Mouse (Mus musculus): Measurements from ENCODE around the gene Afap1l2.

- no peak for TF ChIP-seq CTCF (IDR thresholded peaks at IDR 0.05; ENCODE audit: low read depth, low read length)
- TF ChIP-seq POLR2A (IDR thresholded peaks at IDR 0.05; ENCODE audit: extremely low read depth, insufficient read depth, low read length) = no peak
Observed at GRCm38 (mm10) chr19:56887879-56888278, 120.1 kb downstream of the Afap1l2 start.
